Mouse (Mus musculus): ENCODE measurements around the gene Vasn.
A peak's percentile ranks its signal among the peaks of the same experiment; 100 is the strongest.

The Vasn gene

DNA sequence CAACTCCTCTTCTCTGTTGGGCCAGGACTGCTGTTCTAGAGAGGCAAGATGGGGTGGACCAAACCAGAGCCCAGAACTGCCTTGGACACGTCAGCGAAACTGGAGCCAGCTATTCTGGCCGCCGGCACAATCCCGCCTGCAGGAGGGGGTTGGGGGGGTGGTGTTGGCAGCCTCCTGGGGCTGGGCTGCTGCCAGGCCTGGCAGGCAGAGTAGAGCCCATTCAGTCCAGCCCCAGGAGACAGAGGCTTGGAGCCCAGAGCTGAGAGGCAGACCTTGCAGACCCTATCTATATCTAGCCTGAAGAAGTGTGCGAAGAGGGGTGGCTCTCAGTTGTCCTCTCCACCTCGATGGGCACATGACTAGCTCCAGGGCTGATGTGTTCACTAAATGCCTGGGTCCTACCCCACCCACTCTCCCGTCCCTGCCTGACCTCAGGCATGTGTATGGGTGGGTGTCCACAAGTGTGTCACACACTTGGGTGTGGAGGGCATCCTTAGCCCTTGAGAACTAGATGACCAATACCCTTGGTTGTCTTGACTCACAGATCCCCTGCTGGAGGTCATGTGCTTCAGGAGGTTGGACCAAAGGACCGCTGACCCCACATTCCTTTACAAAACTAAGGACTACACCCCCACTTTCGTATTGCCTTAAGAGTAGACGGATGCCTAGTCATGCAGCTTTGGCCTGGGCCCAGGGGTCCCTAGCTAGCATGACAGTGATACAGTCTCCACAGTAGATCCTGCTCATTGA is 4.1 kb downstream of the Vasn start:
- peak; percentile 76 for DNase-seq (ENCODE audit: low spot score)

DNA sequence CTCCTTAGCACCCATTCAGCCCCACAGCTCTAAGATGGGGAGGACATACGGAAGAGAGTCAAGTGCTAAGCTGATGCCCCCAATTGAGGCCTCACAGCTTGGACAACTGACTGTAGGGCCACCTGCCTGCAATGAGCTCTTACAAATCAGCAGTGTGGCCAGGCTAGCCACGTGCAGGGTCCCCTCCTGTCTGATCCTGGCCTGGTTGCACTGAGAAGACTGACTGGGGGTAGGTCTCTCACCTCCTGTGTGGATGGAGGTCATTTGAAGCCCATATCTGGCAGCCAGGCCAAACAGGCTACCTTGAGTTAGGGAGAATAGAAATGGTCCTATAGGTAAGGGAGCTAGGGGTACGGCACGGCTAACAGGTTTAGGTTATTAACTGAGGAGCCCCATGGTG is 6.1 kb downstream of the Vasn start:
- DNase-seq (ENCODE audit: low spot score), result no peak

DNA sequence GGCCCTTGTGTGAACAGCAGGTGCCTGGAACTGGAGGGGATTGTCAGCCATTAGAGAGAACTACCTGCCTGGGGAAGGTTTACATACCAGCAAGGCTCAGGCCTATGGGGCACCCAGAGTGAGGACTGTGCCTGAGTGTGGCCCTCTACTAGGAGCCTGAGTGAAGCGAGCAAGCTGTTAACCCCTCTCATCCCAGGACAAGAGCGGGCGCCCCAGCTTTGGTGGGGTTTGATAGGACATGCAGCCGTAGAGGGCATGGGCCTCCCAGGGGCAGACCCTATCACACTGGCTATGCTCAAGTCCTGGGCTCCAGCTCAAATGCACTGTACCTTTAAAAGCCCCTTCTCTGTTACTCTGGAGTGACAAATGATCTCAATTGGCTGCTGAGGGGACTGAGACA is 7.1 kb downstream of the Vasn start:
- no peak for DNase-seq (ENCODE audit: low spot score)

DNA sequence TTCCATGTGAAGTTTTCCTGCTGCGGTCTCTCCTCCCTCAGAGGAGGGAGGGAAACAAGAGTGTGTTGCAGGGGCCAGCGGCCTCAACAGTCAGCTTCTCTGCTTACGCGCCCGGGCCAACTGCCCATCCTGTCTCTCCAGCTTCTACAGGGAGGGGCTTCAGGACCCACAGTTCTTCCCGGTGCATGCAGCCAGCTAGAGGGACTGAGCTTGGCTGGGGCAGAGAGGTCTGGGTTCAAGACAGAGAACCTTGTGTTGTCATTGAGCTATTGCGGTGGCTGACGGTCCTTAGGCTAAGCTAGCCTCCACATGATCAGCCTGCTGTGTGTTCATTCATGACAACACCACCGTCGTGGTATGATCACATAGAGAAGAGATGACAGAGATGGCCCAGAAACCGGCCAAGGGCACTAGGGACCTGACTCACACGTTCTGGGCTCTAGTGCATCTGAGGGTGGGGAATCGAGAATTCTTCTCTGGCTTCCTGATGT is 8.0 kb downstream of the Vasn start:
- peak; percentile 59 for DNase-seq (ENCODE audit: low spot score)

DNA sequence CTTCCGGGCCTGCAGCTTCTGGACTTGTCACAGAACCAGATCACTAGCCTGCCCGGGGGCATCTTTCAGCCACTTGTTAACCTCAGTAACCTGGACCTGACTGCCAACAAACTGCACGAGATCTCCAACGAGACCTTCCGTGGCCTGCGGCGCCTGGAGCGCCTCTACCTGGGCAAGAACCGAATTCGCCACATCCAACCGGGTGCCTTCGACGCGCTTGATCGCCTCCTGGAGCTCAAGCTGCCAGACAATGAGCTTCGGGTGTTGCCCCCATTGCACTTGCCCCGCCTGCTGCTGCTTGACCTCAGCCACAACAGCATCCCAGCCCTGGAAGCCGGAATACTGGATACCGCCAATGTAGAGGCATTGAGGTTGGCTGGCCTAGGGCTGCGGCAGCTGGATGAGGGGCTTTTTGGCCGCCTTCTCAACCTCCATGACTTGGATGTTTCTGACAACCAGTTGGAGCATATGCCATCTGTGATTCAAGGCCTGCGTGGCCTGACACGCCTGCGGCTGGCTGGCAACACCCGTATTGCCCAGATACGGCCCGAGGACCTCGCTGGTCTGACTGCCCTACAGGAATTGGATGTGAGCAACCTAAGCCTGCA is 8.8 kb downstream of the Vasn start:
- DNase-seq (ENCODE audit: low spot score), result no peak

DNA sequence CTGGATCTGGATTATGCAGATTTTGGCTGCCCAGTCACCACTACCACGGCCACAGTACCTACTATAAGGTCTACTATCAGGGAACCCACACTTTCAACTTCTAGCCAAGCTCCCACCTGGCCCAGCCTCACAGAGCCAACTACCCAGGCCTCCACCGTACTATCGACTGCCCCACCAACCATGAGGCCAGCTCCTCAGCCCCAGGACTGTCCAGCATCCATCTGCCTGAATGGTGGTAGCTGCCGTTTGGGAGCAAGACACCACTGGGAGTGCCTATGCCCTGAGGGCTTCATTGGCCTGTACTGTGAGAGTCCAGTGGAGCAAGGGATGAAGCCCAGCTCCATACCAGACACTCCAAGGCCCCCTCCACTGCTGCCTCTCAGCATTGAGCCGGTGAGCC is 9.5 kb downstream of the Vasn start:
- DNase-seq (ENCODE audit: low spot score), result no peak

DNA sequence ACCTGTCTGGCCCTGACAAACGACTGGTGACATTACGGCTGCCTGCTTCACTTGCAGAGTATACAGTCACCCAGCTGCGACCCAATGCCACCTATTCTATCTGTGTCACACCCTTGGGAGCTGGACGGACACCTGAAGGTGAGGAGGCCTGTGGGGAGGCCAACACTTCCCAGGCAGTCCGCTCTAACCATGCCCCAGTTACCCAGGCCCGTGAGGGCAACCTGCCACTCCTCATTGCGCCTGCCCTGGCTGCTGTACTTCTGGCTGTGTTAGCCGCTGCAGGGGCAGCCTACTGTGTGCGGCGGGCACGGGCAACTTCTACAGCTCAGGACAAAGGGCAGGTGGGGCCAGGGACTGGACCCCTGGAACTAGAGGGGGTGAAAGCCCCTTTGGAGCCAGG is 10.0 kb downstream of the Vasn start:
- no peak for DNase-seq (ENCODE audit: low spot score)

DNA sequence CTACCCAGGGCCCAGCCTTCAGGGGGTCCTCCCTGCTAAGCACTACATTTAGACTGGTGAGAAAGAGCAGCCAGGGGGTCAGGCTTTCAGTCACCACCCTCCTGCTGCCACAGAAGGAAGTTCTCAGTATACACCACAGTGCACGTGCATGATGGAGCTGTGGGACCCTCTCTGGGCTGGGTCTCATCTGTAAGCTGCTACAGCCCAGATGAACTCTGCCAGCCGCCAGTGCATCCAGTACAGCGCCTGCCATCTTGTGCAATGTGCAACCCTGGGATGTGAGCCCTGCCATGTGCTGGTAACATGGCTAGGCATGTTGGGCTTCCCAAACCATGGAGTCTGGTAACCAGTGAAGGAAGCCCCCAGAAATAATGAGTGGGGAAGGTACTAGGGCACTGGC is 10.4 kb downstream of the Vasn start:
- no peak for DNase-seq (ENCODE audit: low spot score)

DNA sequence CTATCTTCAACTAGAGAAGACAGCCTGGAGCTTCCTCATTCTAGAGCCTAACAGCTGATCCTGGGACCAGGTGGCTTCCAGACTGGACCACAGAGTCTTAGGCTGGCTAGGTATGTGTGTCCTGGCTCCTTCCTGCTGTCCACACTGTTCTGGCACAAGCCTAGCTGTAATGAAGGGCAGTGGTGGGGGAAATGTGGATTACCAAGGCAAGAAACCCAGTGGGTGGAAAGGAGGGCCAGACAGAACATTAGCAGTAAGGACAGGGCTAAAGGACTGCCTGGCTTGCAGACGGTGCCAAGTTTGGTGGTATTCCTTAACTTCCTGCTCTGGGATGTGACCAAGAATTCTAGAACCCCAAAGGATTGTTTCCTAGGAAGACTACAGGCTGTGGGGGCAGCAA is 11.3 kb downstream of the Vasn start:
- DNase-seq (ENCODE audit: low spot score), result no peak

DNA sequence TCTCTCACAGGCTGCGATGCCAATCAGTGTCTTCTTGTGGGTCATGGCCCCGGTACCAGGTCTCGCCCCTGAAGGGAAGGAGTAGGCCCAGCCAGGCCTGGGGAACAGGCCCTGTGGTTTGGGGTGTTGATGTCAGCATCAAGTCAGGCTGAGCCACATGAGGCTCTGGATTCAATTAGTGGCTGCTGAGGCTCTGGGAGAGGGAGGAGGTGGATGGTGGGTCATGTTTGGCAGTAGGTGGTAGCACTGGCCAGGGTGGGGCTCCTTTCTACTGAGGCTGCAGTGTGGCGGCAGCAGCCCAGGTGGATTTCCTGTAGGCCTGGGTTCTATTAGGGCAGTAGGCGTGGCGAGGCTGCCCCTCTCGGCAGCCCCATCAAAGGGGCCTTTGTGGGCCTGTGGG is 11.9 kb downstream of the Vasn start:
- no peak for DNase-seq (ENCODE audit: low spot score)

DNA sequence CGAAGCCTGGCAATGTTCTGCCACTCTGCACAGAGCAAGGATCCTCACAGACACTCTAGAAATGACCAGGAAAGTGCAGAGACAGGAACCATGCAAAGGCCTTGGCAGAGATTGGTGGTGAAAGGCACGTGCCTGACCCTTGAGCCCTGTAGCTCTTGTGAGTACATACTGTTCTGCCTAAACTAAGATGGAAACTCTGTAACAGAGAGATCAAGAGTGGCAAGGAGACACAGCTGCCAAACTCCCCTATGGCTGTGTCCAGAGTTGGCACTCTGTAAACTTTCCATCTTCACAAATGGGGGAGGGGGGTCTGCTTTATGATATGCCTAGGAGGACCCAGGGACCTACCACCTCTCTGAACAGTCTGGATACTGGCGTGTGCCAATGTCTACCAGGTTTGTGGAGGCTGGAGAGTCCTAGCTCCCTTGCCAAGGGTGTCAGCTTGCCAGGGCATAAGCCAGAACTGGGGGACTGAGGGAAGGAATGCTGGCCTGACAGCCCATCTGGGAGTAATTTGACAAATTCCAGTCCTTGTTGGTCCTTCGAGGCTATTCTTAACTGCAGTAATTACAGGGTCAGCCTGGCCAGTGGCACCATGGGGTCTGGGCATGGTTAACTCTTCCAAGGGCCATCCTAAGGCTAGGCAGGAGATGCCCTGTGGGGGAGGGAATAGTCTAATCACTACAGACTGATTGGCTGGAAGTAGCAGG is 13.1 kb downstream of the Vasn start:
- DNase-seq (ENCODE audit: low spot score), result no peak

DNA sequence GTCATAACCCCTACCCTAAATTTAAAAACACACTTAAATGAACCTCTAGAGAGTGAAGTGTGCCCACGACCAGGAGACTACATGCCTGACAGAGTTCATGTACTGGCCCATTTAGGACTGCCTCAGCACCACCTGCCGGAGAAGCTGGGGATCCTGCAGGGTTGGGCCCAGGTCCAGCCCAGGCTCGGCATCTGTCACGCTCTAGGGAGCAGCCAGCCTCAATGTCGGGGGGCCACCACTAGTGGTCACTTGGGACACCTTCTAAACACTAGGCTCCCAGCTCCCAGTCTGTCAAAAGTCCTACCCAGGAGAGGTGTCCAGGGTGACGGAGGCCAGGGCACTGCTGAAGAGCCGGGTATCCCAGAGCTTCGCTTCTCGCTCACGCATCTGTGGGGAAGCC is 15.0 kb downstream of the Vasn start:
- no peak for DNase-seq (ENCODE audit: low spot score)

DNA sequence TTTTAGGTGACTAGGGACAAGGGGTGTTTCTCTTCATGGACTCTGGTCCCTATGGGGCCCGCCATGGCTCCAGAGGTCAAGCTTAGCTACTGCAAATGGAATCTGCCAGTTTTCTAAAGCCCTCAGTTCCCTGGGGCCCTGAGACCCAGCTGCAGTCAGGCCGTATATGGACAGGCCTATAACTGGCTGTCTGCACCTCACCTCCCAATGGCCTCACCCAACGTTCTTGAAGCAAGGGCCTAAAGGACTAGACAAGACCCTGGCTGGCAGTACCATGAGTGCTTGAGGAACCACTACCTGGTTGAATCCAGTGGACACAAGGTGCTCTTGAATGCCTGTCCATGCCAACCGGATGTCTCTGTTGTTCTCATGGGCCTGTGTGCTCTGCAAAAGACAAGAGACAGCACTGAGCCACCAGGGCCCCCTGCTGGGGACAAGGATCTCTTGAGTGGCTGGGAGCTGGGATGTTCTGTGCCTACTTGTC is 15.6 kb downstream of the Vasn start:
- DNase-seq (ENCODE audit: low spot score), result no peak

DNA sequence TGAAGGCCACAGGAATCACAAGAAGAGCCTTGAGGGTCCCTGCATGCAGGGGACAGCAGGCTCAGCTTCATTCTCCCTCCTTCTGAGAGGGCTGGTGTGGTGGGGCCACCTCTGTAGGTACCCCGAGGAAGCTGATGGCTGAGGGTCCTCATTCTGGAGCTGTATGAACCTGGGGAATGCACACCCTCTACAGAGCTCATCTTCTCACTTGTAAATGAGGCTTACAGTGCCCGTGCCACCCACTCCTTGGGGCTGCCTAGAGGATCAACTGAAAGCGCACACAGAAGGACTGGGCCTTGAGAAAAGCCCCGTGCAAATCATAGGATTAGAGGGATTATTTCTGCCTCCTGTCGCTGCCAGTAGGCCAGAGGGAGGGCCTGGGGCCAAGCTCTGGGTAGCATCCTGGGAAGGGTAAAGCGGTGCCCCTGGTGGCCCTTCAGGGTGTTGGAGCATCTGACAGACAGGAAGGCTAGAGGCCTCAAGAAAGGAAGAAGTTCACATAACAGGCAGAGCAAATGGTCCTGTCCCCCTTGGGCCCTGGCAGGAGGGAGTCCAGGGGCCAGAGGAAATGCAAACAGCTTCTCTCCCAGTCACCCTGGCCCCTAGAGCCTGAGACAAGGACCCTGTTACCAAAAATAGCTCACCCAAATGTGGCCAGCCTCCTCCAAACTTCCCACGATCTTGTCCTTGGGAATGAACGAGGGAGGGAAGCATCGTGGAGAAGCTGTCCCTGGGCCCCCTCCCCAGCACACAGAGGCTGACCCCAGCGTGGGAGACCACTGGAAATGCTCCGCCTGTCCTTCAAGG is 16.2 kb downstream of the Vasn start:
- no peak for DNase-seq (ENCODE audit: low spot score)

DNA sequence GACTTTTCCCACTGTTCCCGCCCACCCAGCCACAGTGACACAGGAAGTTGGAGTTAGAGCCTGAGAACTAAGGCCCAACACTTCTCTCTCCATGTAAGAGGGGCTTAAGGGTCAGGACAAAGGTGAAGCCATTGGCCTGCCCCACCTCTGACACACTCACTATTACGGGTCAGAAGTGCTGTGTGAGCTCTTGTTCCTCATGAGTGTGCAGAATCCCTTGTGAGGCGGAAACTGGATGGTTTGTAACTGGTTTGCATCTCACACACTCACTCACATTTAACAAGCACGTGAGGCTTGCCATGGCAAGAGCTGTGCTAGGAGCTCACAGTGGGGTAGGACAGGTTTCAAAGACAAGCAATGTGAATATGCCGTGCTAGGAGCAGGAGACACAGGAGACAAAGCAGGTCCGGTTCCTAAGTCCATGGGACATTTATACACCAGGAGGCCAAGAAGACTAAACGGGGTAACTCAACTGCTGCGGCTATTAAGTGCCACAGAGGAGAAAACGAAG is 16.9 kb downstream of the Vasn start:
- DNase-seq (ENCODE audit: low spot score), result no peak

DNA sequence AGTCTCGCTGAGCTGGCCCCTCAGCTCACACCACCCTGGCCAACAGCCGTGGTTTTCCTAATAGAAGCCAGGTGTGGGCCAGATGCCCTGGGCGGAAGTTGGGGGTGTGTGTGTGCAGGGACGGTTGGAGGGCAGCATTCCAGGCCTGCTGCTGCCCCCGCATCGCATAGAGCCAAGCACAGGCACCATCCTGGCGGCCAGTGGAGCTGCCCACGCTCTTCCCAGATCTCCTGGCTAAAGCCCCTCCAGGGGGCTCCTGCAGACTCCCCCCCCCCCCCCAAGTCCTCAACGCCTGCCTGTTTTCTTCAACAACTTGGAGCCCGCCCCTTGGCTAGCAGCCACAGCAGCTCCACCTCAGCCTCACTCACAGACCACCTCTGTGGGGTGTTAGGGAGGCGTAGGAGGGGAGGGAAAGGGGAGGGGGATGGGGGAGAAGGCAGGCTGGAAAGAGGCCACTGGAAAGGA is 19.1 kb downstream of the Vasn start:
- DNase-seq (ENCODE audit: low spot score), result no peak

DNA sequence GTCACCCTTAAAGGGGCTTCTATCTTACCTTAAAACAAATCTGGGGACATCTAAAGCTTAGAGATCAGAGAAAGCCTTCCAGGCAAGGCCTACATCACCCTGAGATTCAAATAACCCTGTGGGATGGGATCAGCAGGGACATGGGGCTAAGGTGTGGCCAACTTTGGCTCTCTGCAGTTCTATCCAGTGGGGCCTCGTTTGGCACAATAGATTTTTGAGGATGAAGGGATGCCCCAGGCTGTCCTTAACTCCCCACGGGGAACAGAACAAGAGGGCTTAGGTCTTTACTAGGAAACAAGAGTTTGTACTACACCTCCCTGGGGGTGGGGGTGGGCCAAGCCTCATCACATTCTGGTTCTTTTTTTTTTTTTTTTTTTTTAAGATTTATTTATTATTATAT is 19.6 kb downstream of the Vasn start:
- no peak for DNase-seq (ENCODE audit: low spot score)

DNA sequence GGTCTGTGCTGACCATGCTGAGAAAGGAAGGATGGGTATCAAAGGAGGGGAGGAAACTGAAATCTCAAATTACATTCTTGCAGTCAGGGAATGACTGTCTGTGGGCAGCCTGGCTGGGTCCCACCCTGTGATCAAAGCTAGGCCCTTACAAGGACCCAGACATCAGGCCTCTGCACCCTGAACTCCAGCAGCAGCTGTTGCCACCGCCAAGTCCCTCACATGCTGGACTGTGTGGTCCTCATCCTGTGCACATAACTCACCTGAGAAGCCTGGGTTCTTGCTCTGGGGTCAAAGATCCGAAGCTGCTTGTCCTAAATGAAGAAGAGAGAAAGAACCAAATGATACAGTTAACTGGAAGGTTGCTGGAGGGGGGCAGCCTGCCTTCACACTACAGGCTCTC is 21.9 kb downstream of the Vasn start:
- no peak for DNase-seq (ENCODE audit: low spot score)

DNA sequence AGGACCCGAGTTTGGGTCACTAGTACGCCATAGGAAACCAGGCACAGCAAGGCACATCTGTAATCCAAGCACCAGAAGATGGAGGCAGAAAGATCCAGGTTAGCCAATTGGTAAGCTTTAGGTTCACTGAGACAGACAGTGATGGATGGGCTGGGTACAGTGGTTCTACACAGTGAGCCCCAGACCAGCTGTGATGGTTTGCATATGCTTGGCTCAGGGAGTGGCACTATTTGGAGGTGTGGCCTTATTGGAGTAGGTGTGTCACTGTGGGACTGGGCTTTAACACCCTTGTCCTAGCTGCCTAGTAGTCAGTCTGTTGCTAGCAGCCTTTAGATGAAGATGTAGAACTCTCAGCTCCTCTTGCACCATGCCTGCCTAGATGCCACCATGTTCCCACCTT is 24.1 kb downstream of the Vasn start:
- no peak for DNase-seq (ENCODE audit: low spot score)

DNA sequence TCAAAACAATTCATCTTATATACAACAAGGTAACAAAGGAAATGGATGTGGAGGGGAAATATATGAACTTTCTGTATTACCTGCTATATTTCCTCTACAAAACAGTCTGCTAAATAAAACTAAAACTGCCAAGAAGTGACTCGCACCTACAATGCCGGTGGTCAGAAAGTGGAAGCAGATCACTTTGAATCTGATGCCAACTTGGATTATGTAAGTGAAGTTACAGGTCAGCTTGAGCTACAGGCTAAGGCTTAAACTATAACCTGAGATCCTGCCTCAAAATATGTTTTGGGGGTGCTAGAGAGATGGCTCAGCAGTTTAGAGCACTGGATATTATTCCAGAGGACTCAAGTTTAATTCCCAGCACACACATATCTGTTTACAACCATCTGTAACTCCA is 26.0 kb downstream of the Vasn start:
- DNase-seq (ENCODE audit: low spot score), result no peak

DNA sequence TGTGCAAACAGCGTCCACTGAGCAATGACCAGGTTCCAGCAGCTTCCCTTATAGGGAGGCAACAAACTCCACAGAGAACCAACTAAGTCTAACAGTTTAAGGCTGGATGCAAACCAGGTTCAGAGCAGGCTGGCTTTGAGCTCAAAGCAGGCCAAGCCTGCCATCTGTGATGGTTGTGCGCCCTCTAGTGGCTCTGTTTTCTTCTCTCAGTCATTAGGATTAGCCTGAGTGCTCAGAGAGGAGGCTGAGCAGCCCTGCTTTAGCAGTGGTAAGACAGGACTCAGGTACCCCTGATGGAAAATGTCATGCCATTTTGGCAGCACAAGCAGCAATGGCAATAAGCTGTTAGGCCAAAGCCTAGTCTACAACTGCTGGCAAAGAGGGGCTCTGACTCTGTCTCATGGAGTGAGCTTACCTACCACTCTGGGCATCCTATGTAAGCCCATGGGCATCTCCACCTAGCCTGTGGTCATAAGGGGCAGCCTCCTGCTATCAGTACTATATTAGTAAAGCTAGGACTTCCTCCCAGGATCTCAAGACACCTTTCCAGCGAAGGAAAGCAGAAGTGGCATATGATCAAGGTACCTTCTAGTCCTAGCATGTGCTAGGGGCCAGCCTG is 27.6 kb downstream of the Vasn start:
- DNase-seq (ENCODE audit: low spot score), result peak; percentile 92

DNA sequence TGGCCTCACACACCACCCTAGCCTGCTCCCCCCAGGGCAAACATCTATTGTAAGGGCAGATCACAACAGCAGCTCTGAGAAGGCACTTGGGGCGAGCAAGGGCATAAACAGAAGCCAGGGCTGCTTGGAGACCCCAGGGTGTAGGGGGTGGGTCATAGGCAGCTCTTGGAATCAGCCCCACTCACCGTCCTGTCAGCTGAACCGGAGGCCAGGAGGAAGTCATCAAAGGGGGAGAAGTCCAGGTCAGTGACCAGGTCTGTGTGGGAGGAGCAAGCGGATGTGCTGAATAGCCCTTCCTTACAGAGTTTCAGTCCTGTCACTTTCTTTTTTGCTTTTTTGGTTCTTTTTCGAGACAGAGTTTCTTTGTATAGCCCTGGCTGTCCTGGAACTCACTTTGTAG is 30.6 kb downstream of the Vasn start:
- no peak for DNase-seq (ENCODE audit: low spot score)

Data from urinary bladder, postnatal 14 days (tissue).